Mouse (Mus musculus): ENCODE results near the gene Galnt13. TPM values are rescaled to one million over a fixed set of nuclear protein-coding genes. Genes with fewer than 3 reads are reported as not detected.

Gene Galnt13
- polyA plus RNA-seq, 1 experiment, result not detected

DNA sequence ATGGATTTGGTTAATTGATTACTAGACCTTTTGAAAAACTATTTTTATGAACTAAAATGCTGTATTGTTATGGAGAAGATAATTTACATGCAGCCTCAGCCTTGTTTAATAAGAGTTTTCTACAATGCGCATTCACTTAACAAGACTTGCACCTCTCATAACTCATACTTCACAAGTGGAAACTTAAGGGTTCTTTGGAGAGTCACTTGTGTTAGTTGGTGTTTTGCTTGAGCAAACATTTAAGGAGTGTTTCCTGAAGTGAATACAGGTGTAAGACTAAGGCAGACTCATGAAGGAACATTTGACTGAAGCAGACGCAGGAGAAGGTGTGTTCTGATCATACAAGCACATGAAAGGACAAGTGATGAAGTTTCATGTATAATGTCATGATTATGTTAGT lies 649.5 kb downstream of the Galnt13 start:
- Histone ChIP-seq H3K4me1 (ENCODE audit: control insufficient read depth, insufficient read depth, insufficient read length, low read length) (no peaks in the 10 kb centered on the region), H3K27ac (replicated peaks; ENCODE audit: low read depth, low read length) (no peak overlapping the region), H3K4me3 (ENCODE audit: insufficient read depth, low read depth, low read length) (no peak overlapping the region)

DNA sequence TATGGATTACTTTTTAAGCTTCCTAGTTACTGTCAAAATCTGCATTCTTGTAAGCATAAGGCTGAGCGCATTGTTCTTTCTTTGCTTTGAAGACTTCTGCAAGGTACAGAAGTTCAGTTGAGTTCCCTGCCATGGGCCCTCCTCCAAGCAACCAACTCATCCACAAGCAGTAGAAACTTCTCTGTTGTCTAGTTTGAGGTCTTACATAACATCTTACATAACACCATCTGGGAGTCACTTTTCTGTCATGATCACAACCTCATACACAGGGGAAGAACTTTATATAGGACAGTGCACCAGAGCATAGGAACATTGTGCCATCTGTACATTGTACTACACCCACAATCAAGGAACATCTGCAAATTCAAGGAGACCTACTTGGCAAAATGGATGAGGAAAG lies 651.9 kb downstream of the Galnt13 start:
- H3K4me3 ChIP-seq (ENCODE audit: insufficient read depth, low read depth, low read length), result no peak overlapping the region
- H3K27ac ChIP-seq (replicated peaks; ENCODE audit: low read depth, low read length), result no peak overlapping the region
- H3K4me1 ChIP-seq (ENCODE audit: control insufficient read depth, insufficient read depth, insufficient read length, low read length), result no peaks in the 10 kb centered on the region

DNA sequence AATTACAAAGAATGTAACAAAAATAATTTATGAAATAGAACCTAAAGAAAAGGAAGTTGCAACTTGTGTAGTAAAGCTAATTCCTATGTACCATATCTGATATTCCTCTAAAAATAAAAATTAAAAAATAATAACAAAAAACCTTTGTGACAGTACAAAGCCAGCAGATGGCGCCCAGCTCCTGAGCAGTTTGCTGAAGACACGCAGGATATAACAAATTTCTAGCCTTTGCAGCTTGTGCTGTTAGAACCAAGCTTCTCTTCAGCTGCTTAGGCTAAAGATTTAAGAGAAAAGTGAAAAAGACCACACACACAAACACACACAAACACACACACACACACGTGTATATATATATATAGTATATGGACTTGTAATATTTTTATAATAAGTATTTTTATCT lies 654.2 kb downstream of the Galnt13 start:
- Histone ChIP-seq H3K4me1 (ENCODE audit: control insufficient read depth, insufficient read depth, insufficient read length, low read length) (no peaks in the 10 kb centered on the region), H3K4me3 (ENCODE audit: insufficient read depth, low read depth, low read length) (no peak overlapping the region), H3K27ac (replicated peaks; ENCODE audit: low read depth, low read length) (no peak overlapping the region)

DNA sequence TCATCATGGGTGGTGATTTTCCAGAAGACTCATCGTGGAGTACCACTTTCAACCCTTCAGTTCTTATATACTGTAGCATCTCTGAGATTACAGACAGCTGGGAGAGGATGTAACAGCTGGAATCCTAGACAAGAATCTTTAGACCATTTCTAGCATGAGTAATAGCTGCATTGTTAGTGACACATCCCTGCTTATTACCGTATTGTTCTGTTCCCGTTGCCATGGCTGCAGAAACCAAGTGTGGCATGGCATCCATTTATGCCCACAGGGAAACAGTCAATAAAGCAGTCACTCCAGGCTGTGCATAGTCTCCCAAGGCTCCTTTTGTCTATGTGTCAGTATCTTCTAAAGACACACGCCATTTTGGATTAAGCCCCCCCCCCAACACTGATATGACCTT lies 655.4 kb downstream of the Galnt13 start:
- no peak overlapping the region for H3K27ac ChIP-seq (replicated peaks; ENCODE audit: low read depth, low read length)
- no peak overlapping the region for H3K4me3 ChIP-seq (ENCODE audit: insufficient read depth, low read depth, low read length)
- H3K4me1 ChIP-seq (ENCODE audit: control insufficient read depth, insufficient read depth, insufficient read length, low read length), result no peaks in the 10 kb centered on the region

DNA sequence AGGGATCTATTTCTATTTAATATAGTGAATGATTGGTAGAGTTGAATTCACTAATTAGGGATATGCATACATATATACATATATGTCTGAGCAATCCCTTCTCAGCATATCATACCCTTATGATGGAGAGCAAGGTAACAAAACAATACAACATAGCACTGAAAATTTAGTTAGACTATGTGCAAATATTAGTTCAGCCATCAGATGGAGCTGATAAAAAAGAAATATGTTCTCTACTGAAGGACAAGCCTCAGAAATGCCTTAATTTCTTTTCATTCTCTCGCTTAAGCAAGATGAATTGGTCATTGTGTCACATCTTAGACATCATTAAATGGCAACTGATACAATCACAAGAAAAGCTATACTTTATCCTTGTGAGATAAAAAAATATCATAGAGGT lies 663.0 kb downstream of the Galnt13 start:
- Histone ChIP-seq H3K4me1 (ENCODE audit: control insufficient read depth, insufficient read depth, insufficient read length, low read length) (no peaks in the 10 kb centered on the region), H3K4me3 (ENCODE audit: insufficient read depth, low read depth, low read length) (no peak overlapping the region), H3K27ac (replicated peaks; ENCODE audit: low read depth, low read length) (no peak overlapping the region)

DNA sequence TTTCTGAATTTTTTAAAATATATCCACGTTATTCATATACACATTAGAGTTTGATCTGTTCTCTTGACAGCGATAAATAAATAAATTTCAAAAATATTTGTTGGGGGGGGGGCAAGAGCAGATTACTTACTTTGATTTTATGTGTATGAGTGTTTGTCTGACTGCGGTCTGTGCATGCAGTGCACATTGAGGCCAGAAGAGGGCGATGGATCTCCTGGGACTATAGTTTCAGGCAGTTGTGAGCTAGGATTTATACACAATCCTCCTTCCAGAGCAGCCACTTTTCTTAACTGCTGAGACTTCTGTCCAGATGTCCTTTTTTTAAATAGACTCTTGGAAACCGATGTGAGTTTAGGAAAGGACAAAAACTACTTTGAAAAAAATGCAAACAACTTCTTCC lies 665.2 kb downstream of the Galnt13 start:
- H3K4me3 ChIP-seq (ENCODE audit: insufficient read depth, low read depth, low read length), result no peak overlapping the region
- H3K4me1 ChIP-seq (ENCODE audit: control insufficient read depth, insufficient read depth, insufficient read length, low read length), result no peaks in the 10 kb centered on the region
- no peak overlapping the region for H3K27ac ChIP-seq (replicated peaks; ENCODE audit: low read depth, low read length)

DNA sequence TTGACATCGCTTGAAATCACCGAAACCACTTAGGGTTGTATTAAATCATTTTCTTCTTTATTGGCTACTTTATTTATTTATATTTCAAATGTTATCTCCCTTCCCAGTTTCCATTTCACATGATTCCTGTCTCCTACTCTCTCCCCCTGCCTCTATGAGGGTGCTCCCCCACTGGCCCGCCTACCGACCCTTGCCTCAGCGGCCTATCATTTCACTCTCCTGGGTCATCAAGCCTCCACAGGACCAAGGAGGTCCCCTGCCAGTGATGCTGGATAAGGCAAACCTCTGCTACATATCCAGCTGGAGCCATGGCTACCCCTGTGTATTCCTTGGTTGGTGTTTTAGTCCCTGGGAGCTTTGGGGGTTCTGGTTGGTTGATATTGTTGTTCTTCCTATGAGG lies 667.4 kb downstream of the Galnt13 start:
- Histone ChIP-seq H3K4me3 (ENCODE audit: insufficient read depth, low read depth, low read length) (no peak overlapping the region), H3K27ac (replicated peaks; ENCODE audit: low read depth, low read length) (no peak overlapping the region), H3K4me1 (ENCODE audit: control insufficient read depth, insufficient read depth, insufficient read length, low read length) (no peaks in the 10 kb centered on the region)

DNA sequence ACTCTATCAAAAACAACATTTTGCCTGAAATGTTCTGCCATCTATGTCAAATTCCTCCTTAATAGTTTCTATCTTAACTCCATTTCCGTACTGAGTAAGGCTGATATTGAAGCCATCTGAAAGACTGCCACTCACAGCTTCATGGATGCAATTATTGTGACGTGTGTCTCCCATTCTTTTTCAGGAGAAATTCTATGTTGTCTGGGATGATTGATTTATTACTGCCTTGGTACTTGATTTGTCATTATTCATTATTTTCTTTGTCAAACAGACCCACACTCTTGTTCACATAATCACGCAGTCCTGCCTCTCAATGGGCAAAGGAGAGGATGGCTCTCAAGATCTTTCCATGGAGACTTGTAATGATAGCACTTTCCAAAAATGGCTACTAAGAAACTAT lies 671.7 kb downstream of the Galnt13 start:
- no peak overlapping the region for H3K27ac ChIP-seq (replicated peaks; ENCODE audit: low read depth, low read length)
- no peaks in the 10 kb centered on the region for H3K4me1 ChIP-seq (ENCODE audit: control insufficient read depth, insufficient read depth, insufficient read length, low read length)
- H3K4me3 ChIP-seq (ENCODE audit: insufficient read depth, low read depth, low read length), result no peak overlapping the region

DNA sequence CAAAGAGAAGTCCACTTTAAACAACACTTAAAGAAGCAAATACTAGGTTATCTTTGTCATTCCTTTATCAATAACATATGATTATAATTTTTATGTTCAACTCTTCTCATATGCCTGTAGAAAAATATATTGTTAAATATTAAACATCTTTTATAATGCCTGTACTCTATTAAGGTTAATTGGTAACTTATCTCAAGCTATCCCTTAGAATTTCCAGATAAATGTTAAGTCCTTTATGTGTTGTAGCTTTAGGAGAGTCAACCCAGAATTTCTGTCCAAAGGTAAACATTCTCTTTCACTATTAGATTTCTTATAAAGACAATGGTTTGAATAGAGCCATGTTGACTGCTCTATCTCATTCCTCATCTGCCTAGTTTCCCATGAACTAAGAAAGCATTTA lies 717.0 kb downstream of the Galnt13 start:
- no peaks in the 10 kb centered on the region for H3K4me1 ChIP-seq (ENCODE audit: control insufficient read depth, insufficient read depth, insufficient read length, low read length)
- H3K27ac ChIP-seq (replicated peaks; ENCODE audit: low read depth, low read length), result no peak overlapping the region
- H3K4me3 ChIP-seq (ENCODE audit: insufficient read depth, low read depth, low read length), result no peak overlapping the region

DNA sequence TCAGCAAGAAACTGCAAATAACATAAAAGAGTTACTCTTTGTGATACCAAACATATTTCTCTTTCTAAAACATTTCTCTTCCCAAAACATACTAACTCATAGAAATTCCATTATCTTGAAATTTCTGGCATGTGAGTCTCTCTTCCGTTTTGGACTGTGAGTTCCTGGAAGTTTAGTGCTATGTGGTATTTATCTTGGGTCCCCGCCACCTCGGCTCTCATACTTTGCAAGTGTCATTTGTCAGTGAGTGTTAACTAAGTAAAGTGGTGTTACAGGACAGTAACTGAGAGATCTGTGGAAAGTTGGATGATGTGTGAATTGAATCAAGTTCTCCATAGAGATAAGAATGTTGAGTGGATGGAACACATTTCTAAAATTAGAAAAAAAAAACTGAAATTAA lies 728.7 kb downstream of the Galnt13 start:
- Histone ChIP-seq H3K4me3 (ENCODE audit: insufficient read depth, low read depth, low read length) (no peak overlapping the region), H3K4me1 (ENCODE audit: control insufficient read depth, insufficient read depth, insufficient read length, low read length) (no peaks in the 10 kb centered on the region), H3K27ac (replicated peaks; ENCODE audit: low read depth, low read length) (no peak overlapping the region)
